Mouse (Mus musculus) ZHBTc4 (cell line): ENCODE data around the gene Bcas3.
A peak's percentile ranks its signal among the peaks of the same experiment; 100 is the strongest.

Experiments used
- DNase-seq: peaks from one replicate; pipeline ENCODE4 v3.0.0-alpha.2; 2011; ENCODE audit warnings: low read depth, low spot score

Gene Bcas3

DNA sequence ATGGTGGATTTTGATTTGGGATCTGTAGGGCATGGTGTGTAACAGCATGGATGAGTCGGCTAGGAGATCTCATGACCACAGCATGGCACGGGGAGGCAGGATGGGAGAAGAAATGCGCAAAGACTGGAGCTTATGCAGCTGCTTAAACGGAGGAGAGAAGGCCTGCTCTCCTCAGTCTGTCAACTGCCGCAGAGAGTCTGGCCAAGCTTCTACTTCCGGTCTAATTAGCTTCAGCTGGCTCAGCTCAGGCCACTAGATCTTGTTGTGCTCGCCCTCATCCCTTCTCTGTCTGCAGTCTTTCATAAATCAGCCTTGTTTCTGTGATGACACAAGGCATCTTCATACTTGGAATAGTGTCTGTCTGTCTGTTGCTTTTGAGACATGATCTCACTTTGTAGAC, 393.4 kb downstream of the Bcas3 start:
- DNase-seq = no peak

DNA sequence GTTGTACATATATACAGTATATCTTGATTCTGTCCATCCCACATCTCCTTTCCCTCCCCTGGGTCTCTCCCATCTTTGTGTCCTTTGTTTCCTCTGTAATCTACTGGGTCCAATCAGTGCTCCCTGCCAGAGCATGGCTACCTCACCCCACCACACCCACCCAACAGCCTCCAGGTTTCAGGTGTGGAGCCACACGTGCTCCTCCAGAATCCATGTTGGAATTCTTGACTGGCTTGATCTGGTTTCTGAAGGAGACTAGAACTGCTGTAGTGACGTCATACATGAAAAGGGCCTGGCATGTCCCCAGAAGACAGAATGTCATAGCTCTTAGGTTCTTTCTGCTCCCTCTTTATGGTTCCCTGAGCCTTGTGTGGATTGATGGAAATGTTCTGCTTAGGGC, 395.9 kb downstream of the Bcas3 start:
- peak; percentile 52 for DNase-seq

DNA sequence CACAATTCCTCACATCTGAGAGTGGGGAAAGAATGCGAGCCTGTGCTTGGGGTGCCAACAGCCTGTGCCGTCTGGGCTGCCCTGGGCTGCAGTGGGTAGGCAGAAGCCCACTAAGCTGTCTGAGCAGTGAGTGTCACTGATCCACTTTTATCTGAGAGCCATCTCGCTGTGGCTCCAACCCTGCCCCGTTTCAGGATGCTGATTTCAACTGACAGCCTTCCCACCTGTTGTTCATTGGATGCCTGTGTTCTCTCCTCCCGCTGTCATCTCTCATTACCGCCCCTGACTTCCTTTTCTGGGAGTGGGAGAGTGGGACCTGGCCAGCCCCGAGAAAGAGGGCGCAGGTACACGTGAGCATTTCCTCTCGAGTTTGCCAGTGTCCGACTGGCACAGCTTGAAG, 398.2 kb downstream of the Bcas3 start:
- DNase-seq = no peak

DNA sequence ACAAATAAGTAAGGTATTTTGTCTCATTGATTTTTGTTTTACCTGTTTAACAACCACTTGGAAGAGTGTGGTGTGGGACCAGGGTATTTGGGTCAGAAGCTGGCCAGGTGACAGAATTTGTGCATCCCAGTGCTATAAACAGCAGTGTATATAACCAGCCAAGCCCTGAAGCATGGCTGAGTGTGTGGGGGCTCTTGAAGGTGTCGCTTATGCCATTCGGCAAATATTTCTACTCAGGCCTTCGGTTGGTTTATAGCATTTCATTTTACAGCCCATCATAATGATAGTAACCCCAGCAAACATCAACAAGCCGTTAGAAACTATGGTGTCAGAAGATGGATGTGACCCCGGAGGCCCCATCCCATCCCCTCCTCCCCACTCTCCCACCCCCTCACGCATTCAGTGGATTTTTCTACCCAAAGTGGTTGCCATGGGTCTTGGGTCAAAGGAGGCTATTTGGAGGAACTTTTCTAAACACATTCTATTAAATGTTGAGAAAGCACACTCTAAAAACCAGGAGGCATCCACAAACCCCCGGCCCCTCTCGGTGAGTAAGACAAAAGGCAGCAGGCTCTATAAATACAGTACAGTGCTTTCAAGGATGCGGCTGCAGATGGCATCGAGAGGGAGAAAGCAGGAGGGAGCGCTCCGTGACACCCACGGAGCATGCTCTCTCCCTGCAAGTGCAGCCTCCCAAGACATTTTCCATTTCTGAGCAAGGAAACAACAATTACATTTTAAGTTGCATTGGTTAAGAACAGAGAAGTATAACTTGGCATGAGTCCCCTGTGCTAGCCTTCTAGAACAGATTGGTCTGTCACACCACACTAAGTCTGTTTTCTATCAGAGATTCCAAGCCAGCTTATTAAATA, 401.9 kb downstream of the Bcas3 start:
- no peak for DNase-seq

DNA sequence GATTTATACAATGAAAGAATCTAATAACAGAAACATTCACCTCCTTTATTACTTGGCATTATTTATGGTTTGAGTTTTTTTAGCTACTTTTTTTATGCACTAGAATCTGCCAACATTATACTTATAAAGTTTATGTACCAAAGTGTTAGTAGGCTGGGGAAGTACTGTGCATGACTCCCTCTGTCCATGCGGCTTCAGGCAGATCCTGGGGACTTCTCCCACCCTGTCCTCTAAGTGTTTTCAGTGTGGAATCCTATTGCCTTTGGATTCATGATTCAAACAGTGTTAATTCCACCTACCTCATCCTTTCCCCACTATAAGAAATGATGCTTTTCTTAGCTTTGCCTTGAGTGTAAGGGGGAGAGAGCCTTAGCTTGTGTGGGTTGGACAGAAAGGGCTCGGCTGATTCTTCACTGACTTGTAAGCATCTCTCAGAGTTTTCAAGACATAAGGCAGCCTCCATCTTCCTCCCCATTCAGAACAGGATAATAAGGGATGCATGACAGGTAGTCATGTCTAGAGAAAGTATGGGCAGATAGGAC, 402.6 kb downstream of the Bcas3 start:
- no peak for DNase-seq

DNA sequence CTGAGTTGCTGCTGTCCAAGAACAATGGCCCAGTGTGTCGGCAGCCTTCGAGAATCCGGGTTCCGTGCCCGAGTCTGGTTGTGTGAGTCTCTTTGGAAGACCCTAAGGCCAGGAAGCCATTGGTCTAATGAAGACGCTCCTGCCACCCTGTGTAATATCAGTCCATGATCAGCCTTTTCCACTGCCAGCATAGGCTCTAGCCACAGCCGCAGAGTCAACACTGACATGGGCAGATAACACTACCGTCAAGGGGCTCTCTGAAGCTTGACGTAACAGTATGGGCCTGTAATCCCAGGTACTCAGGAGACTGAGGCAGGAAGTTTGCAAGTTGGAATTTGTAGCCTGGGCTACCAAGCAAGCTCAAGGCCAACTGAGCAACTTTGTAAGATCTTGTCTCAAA, 405.9 kb downstream of the Bcas3 start:
- DNase-seq = no peak

DNA sequence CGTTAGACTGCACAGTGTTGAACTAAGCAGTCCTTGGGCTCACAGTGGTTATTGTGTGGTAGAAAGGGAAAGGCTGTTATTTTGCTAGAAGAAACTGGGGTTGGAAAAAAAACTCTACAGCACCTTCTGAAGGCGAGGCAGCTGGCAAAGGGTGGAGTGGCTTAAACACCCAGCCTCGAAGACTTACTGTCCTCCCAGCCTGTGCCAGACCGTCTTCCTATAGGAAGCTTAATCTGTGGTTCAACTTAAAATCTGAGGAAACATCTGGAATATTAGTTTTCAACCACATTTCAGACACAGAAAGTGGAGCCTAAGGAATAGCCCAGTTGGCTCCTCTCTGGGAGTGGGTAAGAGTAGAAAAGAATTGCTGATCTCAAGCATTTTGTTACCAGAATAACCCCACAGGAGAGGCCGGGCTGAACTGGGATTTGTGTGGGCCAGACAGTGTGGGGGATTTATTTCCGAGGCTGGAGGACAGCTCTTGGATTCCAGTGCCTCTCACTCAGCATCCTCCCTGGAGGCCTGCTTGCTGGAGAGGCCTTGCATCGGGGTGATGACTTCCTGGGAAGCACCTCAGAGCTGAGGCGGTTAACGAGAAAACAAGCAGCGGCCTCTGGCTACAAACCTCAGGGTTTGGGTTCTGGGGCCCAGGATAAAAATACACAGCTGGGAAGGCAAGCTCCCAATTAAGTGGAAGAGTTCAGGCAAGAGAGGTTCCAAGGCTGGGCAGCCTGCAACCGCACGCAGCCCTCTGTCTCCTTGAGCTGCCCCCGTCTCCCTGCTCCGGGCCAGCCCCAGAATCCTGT, 406.9 kb downstream of the Bcas3 start:
- DNase-seq = no peak

DNA sequence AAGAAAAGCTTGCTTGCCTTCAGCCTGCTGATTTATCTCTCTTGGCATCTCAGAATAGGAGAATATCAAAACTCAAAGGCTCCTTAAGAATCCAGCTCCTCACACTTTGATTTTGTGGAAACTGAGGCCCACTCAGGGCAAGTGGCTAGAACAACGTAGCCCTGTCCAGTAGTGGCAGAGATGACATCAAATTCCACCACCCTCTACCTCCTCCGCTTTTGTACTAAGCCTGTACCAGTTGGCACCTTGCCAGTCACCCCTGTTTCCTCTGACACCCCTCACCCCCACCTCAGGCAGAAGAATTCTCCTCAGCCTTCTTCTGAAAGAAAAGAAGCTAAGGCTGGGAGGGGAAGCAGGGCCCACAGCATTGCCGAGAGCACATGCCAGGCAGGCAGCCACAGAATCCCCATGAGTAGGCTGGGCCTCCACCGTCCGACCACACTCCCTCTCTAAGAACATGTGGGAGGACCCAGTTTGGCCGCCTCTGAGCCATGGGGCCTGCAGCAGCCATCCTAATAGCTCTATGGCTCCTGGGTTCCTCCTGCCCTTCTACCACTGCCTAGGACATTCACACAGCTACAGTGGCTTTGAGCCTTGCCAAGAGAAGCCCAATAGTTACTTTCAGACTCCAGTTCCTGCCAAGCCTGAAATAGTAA, 407.6 kb downstream of the Bcas3 start:
- no peak for DNase-seq

DNA sequence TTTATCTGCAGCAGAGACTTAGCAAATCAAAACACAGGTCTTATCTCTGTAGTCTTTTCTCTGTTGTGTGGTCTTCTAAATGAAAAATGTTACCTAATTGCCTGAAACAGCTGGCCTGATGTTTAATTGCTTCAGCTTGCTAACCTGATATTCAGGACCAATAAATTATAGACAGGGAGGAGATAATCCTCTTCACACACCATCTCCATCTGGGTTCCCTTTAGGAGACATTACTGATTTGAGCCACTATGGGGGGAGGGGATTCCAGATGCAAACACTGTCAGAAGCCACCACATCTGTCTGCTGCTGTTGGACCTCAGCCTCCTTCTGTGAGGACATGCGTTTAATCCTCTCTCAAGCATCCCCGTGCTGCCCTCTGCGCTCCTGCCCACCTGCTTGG, 408.2 kb downstream of the Bcas3 start:
- no peak for DNase-seq

DNA sequence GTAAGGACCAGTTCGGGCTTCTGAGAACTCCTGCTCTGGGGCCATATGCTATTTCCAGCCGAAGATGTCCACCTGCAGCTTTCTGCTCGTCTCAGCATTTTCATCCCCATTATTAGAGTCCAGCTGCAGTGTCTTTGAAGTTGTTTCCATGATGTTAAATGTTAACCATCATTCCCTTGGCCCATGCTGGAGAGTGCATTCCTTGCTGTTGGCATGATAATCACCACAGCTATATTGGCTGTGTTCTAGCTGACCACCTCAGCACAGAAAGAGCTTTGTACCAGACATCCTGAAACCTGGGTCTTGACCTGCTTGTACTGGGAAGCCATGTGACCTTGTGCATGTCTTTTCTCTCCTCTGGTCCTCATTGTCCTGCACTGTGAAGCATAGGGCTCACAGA, 410.7 kb downstream of the Bcas3 start:
- DNase-seq = no peak

DNA sequence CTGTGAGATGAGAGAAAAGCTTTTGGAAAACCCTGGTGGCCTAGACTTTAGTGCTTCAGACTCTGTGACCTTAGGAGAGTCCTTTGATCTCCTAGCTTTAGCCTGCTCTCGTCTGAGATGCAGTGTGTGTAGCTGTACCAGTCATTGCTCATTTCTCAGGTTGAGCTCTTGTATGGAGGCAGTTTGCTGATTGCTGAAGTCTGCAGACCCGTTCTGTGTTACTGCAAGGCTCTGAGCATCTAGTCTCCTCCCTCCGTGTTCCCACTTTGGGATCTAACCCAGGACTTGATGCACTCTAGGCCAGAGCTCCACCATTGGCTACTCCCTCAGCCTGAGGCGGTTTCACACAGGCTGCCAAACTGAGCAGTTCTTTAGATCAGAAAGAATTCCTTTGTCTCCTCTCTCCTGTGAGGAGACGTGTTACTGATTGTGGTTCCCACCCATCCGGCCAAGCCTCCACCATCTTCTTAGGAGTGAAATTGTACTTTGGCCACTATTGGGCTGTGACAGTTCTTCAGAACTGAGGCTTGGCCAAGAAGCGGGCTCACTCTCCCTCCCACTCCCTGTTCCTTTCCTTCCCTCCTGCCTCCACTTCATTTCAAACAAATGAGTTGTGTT, 413.2 kb downstream of the Bcas3 start:
- DNase-seq = peak; percentile 97

DNA sequence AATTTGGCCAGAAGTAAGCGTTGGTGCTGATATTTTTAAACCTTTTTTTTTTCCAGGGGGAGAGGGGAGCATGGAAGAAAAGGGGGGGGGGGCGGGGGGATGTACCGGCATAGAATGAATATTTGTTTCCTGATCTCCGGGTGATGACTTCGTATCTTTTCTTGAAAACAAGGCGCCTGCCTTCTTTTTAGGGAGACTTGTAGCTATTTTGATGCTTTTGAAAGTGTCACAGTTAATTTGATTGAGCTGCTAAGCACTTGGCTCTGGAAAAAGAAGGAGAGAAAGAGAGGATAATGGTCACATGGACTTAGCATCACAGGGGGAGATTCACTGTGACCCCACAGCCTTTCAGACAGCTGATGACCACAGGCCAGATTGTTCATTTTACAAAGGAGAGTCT, 413.8 kb downstream of the Bcas3 start:
- DNase-seq = no peak

DNA sequence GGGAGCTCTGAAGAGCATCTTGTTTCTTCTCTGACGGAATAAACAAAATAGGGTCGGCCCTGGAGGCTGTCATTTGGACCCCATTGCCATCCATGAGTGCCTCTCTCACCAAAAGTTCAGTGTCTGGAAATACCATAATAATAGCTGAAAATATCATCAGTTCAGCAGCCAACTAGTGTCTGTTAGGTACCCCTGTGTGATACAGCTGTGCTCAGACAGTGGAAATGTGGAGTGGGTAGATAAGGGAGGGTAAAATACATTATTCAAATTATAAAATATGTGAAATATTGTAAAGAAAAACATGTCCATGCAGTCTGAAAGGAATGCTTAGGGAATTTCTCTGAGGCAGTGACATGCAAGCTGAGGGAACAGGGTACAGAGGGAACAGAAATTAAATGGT, 416.8 kb downstream of the Bcas3 start:
- DNase-seq = no peak

DNA sequence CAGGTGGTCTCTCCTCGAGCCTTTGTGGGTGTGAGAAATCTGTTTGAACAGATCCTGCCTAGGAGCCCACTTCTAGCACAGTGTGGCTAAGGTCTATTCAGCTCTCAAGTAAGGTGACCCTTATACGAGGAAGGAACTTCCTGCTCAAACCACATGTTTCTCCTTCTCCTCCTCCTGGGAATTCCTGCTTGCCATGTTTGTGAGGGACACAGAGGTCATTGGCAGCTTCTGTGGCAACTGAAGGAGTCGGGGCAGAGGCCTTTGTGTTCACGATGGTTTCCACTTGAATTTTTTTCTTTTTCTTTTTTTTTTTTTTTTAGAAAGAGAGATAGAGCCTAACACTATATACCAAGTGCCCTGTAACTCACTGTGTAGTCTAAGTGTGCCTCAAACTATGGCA, 420.4 kb downstream of the Bcas3 start:
- DNase-seq = no peak

DNA sequence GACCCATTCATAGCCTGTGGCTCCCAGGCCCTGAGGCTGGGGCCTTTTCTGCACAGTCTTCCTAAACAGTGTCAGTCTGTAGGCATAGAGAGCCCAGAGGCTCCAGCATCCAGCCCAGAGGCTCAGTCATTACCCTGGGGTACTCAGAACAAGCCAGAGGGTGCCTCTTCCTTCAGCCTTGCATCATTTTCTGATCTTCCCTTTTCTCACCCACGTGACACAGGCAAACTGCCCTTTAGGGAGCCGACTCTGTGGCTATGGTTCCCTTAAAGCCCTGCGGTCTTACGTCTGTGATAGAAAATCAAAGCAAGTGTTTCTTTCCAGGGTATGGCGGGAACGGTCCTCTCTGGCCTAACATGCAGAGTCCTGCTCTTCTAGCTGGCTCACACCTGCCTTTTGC, 421.7 kb downstream of the Bcas3 start:
- DNase-seq = no peak

DNA sequence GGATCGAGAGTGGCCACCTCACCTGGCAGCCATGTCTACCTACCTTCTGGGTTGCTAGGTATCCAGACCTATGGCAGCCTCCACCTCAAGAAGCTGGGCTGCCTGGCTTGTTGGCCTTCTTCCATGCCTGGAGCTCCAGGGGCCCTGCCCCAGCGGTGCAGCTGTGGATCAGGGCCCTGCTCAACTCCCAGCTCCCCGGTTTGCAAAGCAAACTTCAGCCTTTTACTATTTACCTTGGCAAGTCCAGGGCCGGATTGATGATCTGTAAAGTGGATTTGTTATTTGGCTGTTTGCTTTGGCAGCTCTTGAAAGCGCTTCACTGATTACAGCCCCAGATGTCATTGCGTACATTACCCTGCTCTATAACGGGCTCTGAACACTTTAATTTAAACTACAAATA, 422.5 kb downstream of the Bcas3 start:
- DNase-seq = no peak

DNA sequence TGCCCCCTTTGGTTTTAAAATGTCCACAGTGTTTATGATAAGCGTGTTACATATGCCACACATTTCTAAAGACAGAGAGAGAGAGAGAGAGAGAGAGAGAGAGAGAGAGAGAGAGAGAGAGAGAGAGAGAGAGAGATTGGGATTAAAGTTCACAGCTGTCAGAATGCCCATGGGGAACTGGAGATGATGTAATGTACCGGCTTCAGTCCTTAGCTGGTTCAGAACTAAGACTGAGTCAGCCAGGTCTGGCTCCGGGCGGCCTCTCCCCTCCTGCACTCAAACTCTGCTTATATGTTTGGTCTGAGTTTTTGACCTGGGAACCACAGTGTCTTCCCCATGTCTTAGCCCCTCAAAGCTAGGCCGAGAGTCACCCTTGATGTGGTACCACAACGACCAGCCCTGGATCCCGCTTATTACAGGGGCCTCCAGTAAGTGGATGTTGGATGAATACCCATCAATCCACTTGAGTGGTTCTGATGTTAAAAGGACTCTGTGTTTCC, 423.9 kb downstream of the Bcas3 start:
- DNase-seq = no peak

DNA sequence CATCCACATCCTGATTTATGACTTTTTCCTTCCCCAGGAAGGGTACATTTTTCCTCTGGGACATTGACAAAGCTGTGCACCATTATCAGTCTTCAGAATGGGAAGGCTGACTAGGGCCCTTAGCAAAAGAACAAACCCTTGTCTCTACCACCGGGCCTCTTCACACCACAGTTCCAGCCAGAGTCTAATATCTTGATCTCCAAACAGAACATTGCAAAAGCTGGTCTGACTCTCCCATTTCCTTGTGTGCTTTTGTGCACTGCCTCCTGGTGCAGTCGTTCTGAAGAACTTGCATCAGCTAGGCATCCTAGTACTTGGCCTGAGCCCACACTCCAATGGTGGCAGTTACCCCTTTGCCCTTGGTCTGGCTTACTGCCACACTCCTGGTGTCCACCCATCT, 425.0 kb downstream of the Bcas3 start:
- no peak for DNase-seq

DNA sequence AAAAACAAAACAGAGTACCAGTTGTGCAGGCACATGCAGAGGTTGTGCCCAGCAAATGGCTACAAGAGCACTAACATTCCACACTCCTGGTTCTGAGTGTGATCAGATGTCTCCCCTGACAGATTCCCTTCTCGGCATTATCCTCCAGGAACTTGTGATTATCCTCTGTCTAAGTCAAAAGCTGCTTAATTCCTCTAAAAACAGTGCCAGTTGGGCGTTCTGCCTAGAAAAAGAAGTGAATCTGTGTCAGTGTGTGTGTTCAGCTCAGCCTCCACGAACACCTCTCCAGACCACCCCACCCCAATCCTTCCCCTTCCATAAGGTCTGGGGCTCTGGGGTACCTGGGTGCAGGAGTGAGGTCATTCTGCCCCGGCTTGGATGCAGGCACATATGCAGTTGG, 427.3 kb downstream of the Bcas3 start:
- DNase-seq = no peak

DNA sequence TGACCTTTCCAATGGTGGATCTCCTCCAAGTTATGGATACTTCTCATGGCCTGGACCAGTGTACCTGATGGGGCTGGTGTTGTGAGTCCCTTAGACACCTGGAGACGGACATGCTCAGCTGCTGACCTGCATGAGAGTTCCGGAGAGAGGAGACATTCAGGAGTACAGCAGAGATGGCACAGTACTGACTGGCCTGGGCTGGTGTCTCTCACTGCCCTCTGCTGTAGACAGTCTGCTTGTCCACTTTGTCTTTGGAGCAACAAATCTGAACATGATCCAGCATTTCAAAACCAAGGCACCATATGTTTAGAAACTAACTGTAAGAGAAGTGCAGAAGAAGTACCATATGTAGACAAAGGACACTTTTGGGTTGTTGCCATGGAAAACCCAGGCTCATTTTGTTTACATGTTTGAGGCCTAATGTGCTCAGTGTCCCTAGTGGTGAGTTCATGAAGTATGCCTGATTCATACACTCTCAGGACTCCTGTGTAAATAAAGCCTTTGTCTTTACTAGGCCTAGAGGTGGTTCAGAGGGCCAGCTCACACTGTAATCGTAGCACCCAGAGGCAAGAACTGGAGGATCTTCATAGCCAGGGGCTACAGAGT, 433.2 kb downstream of the Bcas3 start:
- peak; percentile 38 for DNase-seq

DNA sequence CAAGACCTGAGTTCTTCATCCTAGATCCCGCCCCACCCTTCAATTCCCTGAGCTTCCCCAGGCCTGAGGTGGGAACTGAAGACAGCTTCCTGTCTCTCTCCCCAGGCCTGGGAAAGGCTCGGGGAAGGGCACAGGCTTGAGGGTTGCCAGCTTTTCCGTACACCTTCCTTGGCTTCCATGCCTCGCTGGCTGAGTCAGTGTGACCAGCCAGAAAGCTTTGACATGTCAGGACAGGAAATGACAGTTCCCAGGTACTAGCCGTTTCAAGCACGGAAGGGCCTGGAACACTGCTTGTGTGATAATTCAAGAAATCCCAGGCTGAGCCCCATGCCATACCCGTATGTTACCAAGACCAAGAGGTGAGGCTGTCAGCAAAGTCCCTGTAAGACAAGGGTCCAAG, 436.8 kb downstream of the Bcas3 start:
- DNase-seq = no peak
